ENCODE assay signal across 8 mouse cellular contexts in genomic region chr5:123364302-123364971, GRCm38 (mm10). TPM values are rescaled to one million over a fixed set of nuclear protein-coding genes. Genes with fewer than 3 reads are reported as not detected.
DNase-seq lines count a peak whose midpoint lies in the region; ATAC-seq and TF ChIP-seq lines count a peak whose summit lies in the region.

No protein-coding gene starts in this region.

- H3K27me3 ChIP-seq in midbrain, postnatal 0 days (ENCODE audit: insufficient read depth, low read length) = no peaks in the 10 kb centered on the region

- WGBS in midbrain, postnatal 0 days = 83% methylated on average over 11 of the region's 11 CpGs

- TF ChIP-seq CTCF in midbrain, postnatal 0 days (IDR thresholded peaks at IDR 0.05) = no peak

- H3K27ac ChIP-seq in midbrain, postnatal 0 days (ENCODE audit: low read depth, low read length) = no peak overlapping the region

- H3K9ac ChIP-seq in midbrain, postnatal 0 days (replicated peaks; ENCODE audit: low read length, poor library complexity, severe bottlenecking) = no peak overlapping the region

- H3K4me2 ChIP-seq in midbrain, postnatal 0 days (ENCODE audit: low read depth, low read length, poor library complexity, severe bottlenecking) = no peak overlapping the region

- no peaks in the 10 kb centered on the region for H3K9me3 ChIP-seq in midbrain, postnatal 0 days (ENCODE audit: low read length)

- no peaks in the 10 kb centered on the region for H3K4me1 ChIP-seq in midbrain, postnatal 0 days (ENCODE audit: insufficient read depth, low read length)

- H3K36me3 ChIP-seq in midbrain, postnatal 0 days (ENCODE audit: insufficient read depth, low read length) = peaks cover 40% of the 10 kb centered on the region

- ATAC-seq in midbrain, postnatal 0 days (ENCODE audit: low FRiP score) = no peak
- no peak for ATAC-seq in erythroblast, adult 5-6 weeks (replicated peaks; ENCODE audit: low FRiP score, poor library complexity, severe bottlenecking)

- peak; percentile 89 for DNase-seq in gastrocnemius, adult 18-20 months (ENCODE audit: low spot score)
- no peak for DNase-seq in gastrocnemius, postnatal 4 days (ENCODE audit: low spot score in 2 of 2)
- DNase-seq in cerebellum, postnatal 36 days = peak; percentile 65 to 70
- peak; percentile 76 for DNase-seq in heart, postnatal 4 days
- peak; percentile 69 for DNase-seq in lung, postnatal 14 days
- DNase-seq in midbrain, postnatal 0 days (ENCODE audit: low spot score) = no peak
- DNase-seq in layer of hippocampus, postnatal 14 days (ENCODE audit: low spot score in 2 of 2) = no peak

- no peak overlapping the region for H3K4me3 ChIP-seq in midbrain, postnatal 0 days (ENCODE audit: low read depth, low read length)

RNA-seq across cellular contexts. Expression of gene Bcl7a, which starts 20.8 kb away (rescaled TPM):
- 10 to 100 TPM in 1 of 2 experiments, 1 to 10 TPM in 1; 9.4 to 10.5 TPM for total RNA-seq in gastrocnemius, adult 18-20 months (2021)
- 10 to 100 TPM; 33.6 to 37.5 TPM for total RNA-seq in gastrocnemius, postnatal 4 days (2021)
- total RNA-seq in heart, postnatal 4 days (2021) = 10 to 100 TPM; 14.1 to 14.8 TPM
- total RNA-seq in midbrain, postnatal 0 days (2014; rRNA removed) = 33.5 and 40.7 TPM in 2 replicates
- polyA plus RNA-seq in midbrain, postnatal 0 days (2015; fragmentation: Nextera tagmentation; extraction: Ambion mirVana) = 21.4 and 21.6 TPM in 2 replicates
- 3.8 and 8.3 TPM in 2 replicates for total RNA-seq in erythroblast, adult 5-6 weeks (2015; ENCODE audit: low replicate concordance)
- total RNA-seq in erythroblast, adult 5-6 weeks (2017; ENCODE audit: low replicate concordance) = 3.1 and 3.3 TPM in 2 replicates
- 10 to 100 TPM; 66.9 TPM for total RNA-seq in layer of hippocampus, postnatal 14 days (2021)

RNA-seq across cellular contexts. Expression of gene Mlxip, which starts 30.2 kb away (rescaled TPM):
- 10 to 100 TPM; 59.3 to 63.2 TPM for total RNA-seq in gastrocnemius, adult 18-20 months (2021)
- total RNA-seq in gastrocnemius, postnatal 4 days (2021) = 10 to 100 TPM; 48.4 to 49.8 TPM
- total RNA-seq in heart, postnatal 4 days (2021) = 10 to 100 TPM; 19.2 to 21.0 TPM
- 16.6 and 17.9 TPM in 2 replicates for total RNA-seq in midbrain, postnatal 0 days (2014; rRNA removed)
- 9.8 and 11.3 TPM in 2 replicates for polyA plus RNA-seq in midbrain, postnatal 0 days (2015; fragmentation: Nextera tagmentation; extraction: Ambion mirVana)
- 4.4 and 7.9 TPM in 2 replicates for total RNA-seq in erythroblast, adult 5-6 weeks (2015; ENCODE audit: low replicate concordance)
- total RNA-seq in erythroblast, adult 5-6 weeks (2017; ENCODE audit: low replicate concordance) = 1.5 and 2.5 TPM in 2 replicates
- total RNA-seq in layer of hippocampus, postnatal 14 days (2021) = 10 to 100 TPM; 22.9 to 25.2 TPM

Comparison
In these comparisons a context has a peak if more than half of its experiments do, and no peak if none do; other contexts are left out.
1. DNase-seq: peak in gastrocnemius, adult 18-20 months (single experiment), cerebellum, postnatal 36 days (2 of 2), heart, postnatal 4 days (single experiment) and lung, postnatal 14 days (single experiment); none in gastrocnemius, postnatal 4 days (0 of 2), midbrain, postnatal 0 days (single experiment) and layer of hippocampus, postnatal 14 days (0 of 2).